In genomic region chr6:127454809-127455208, GRCm38 (mm10) we compare ENCODE assay signal across 8 mouse cellular contexts. TPM values are rescaled to one million over a fixed set of nuclear protein-coding genes. Genes with fewer than 3 reads are reported as not detected.
DNase-seq lines count a peak whose midpoint lies in the region; ATAC-seq and TF ChIP-seq lines count a peak whose summit lies in the region.

No protein-coding gene starts in this region.

- peaks cover 13% of the 10 kb centered on the region for H3K4me1 ChIP-seq in heart, embryonic 13.5 days
- no peaks in the 10 kb centered on the region for H3K4me1 ChIP-seq in testis, adult 2 months (ENCODE audit: control insufficient read depth, insufficient read depth, low read length)
- peaks cover 14% of the 10 kb centered on the region for H3K4me1 ChIP-seq in liver, embryonic 12.5 days
- no peaks in the 10 kb centered on the region for H3K4me1 ChIP-seq in stomach, embryonic 15.5 days

- WGBS in heart, embryonic 13.5 days: 82% methylated on average over 6 of the region's 6 CpGs
- 89% methylated on average over 6 of the region's 6 CpGs for WGBS in liver, embryonic 12.5 days (ENCODE audit: insufficient replicate concordance)
- WGBS in stomach, embryonic 15.5 days: 80% methylated on average over 6 of the region's 6 CpGs

- TF ChIP-seq CTCF in testis, adult 2 months (IDR thresholded peaks at IDR 0.05; ENCODE audit: control insufficient read depth, insufficient read depth, insufficient replicate concordance, low read depth, low read length): no peak

- H3K9me3 ChIP-seq in heart, embryonic 13.5 days: no peaks in the 10 kb centered on the region
- no peaks in the 10 kb centered on the region for H3K9me3 ChIP-seq in liver, embryonic 12.5 days (replicated peaks)
- H3K9me3 ChIP-seq in stomach, embryonic 15.5 days: no peaks in the 10 kb centered on the region

- intact Hi-C loops in heart, postnatal 10 days (cut with DNase I): loop anchor here (5.0 kb wide), 1 partner anchor 518 kb away; the partner anchor contains the start of genes D6Wsu163e and Rad51ap1

- H3K36me3 ChIP-seq in heart, embryonic 13.5 days: no peaks in the 10 kb centered on the region
- no peaks in the 10 kb centered on the region for H3K36me3 ChIP-seq in testis, adult 2 months (ENCODE audit: control insufficient read depth, insufficient read depth, low read length)
- no peaks in the 10 kb centered on the region for H3K36me3 ChIP-seq in liver, embryonic 12.5 days
- H3K36me3 ChIP-seq in stomach, embryonic 15.5 days: no peaks in the 10 kb centered on the region

- H3K4me3 ChIP-seq in heart, embryonic 13.5 days: peak overlapping the region; percentile 79; the same call in 1 of the 2 replicates
- peak overlapping the region; percentile 11; the same call in 1 of the 2 replicates for H3K4me3 ChIP-seq in testis, adult 2 months (ENCODE audit: control insufficient read depth, low read depth, low read length)
- peak overlapping the region; percentile 78; the same call in 1 of the 2 replicates for H3K4me3 ChIP-seq in liver, embryonic 12.5 days
- no peak overlapping the region for H3K4me3 ChIP-seq in stomach, embryonic 15.5 days (replicated peaks)

- 0 out of 2 replicates have a peak overlapping the region, but pooled peaks have one; percentile 87 for H3K9ac ChIP-seq in heart, embryonic 13.5 days
- no peak overlapping the region for H3K9ac ChIP-seq in liver, embryonic 12.5 days
- no peak overlapping the region for H3K9ac ChIP-seq in stomach, embryonic 15.5 days

- H3K27ac ChIP-seq in heart, embryonic 13.5 days (replicated peaks): no peak overlapping the region
- no peak overlapping the region for H3K27ac ChIP-seq in testis, adult 2 months (ENCODE audit: control insufficient read depth, insufficient read depth, low read depth, low read length)
- H3K27ac ChIP-seq in liver, embryonic 12.5 days: no peak overlapping the region
- H3K27ac ChIP-seq in stomach, embryonic 15.5 days: no peak overlapping the region

- no peak for DNase-seq in heart, postnatal 10 days
- no peak for DNase-seq in testis, postnatal 14 days (ENCODE audit: low spot score)
- no peak for DNase-seq in right cerebral cortex, postnatal 25 days
- DNase-seq in ovary, postnatal 36 days (ENCODE audit: low spot score): no peak

- peak overlapping the region; percentile 69 for H3K4me2 ChIP-seq in heart, embryonic 13.5 days
- H3K4me2 ChIP-seq in liver, embryonic 12.5 days: peak overlapping the region; percentile 77
- peak overlapping the region; percentile 63; the same call in 1 of the 2 replicates for H3K4me2 ChIP-seq in stomach, embryonic 15.5 days

- ATAC-seq in heart, embryonic 13.5 days (ENCODE audit: extremely low read depth, insufficient number of reproducible peaks, low FRiP score, low TSS enrichment): no peak
- no peak for ATAC-seq in liver, embryonic 12.5 days
- ATAC-seq in stomach, embryonic 15.5 days (ENCODE audit: insufficient read depth, low FRiP score, low read depth): no peak

- TF ChIP-seq POLR2A in testis, adult 2 months (IDR thresholded peaks at IDR 0.05; ENCODE audit: control insufficient read depth, low read depth, low read length): no peak

- H3K27me3 ChIP-seq in heart, embryonic 13.5 days (replicated peaks): peaks cover 9% of the 10 kb centered on the region
- no peaks in the 10 kb centered on the region for H3K27me3 ChIP-seq in testis, adult 2 months (ENCODE audit: control insufficient read depth, insufficient read depth, low read length)
- H3K27me3 ChIP-seq in liver, embryonic 12.5 days (replicated peaks): peaks cover 14% of the 10 kb centered on the region
- H3K27me3 ChIP-seq in stomach, embryonic 15.5 days (replicated peaks): no peaks in the 10 kb centered on the region

RNA-seq across cellular contexts. Expression of gene Parp11, which starts 8.2 kb away (rescaled TPM):
- polyA plus RNA-seq in heart, embryonic 13.5 days (2015; fragmentation: Nextera tagmentation; extraction: Ambion mirVana): 17.0 and 18.7 TPM in 2 replicates
- 1 to 10 TPM; 8.5 to 10.0 TPM for total RNA-seq in heart, postnatal 10 days (2021)
- polyA plus RNA-seq in testis, adult 2 months (2012; rRNA removed): 34.2 and 40.6 TPM in 2 replicates
- polyA plus RNA-seq in liver, embryonic 12.5 days (2016; fragmentation: Nextera tagmentation; extraction: Ambion mirVana): 8.2 and 10.2 TPM in 2 replicates
- 19.0 and 23.8 TPM in 2 replicates for polyA plus RNA-seq in stomach, embryonic 15.5 days (2015; fragmentation: Nextera tagmentation; extraction: Ambion mirVana)
